In the genomic region with DNA sequence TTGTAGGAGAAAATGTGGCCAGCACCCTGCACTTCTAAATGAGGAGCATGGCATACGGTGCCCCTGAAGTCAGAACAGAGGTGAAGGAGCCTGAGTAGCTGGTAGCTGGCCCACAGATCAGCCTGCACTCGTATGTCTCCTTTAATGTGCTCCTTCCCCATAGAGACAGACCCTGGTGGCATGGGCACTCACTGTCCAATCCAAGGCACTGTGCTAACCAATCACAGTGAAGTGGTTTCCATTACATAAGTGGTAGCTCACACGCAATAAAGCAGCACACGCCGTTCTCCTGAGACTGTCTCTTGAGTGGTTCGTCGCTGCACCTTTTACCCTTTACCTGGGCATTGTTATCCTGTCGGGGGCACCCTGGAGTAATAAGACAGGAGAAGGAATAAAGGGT, we compare ENCODE assay signal across 12 mouse cellular contexts. TPM values are rescaled to one million over a fixed set of nuclear protein-coding genes. Genes with fewer than 3 reads are reported as not detected.
"Had no signal": no experiment of that assay in that cellular context is flagged by ENCODE, and none has a peak within 500 bp of the region (broad histone marks: within the 10 kb centered on the region; RNA-seq: fewer than 3 reads in every experiment).

No protein-coding gene starts in this region.

- H3K27ac ChIP-seq: kidney, postnatal 0 days; limb, embryonic 10.5 days; liver, embryonic 12.5 days; midbrain, embryonic 12.5 days had no signal

- H3K9ac ChIP-seq: liver, embryonic 12.5 days; midbrain, embryonic 12.5 days had no signal

- DNase-seq: kidney, adult 11 months; kidney, adult 9 months; kidney, postnatal 36 days; layer of hippocampus, adult 9-11 months; right cerebral cortex, postnatal 14 days; thymus, postnatal 36 days had no signal

- H3K36me3 ChIP-seq: limb, embryonic 10.5 days; liver, embryonic 12.5 days; midbrain, embryonic 12.5 days had no signal

- H3K27me3 ChIP-seq: liver, embryonic 12.5 days; midbrain, embryonic 12.5 days had no signal

- ATAC-seq: liver, embryonic 12.5 days had no signal

- H3K4me1 ChIP-seq: limb, embryonic 10.5 days; liver, embryonic 12.5 days; megakaryocyte, embryonic 14.5 days; midbrain, embryonic 12.5 days had no signal

- H3K4me2 ChIP-seq: liver, embryonic 12.5 days; midbrain, embryonic 12.5 days had no signal

- H3K4me3 ChIP-seq: limb, embryonic 10.5 days; liver, embryonic 12.5 days; megakaryocyte, embryonic 14.5 days; midbrain, embryonic 12.5 days had no signal

- H3K9me3 ChIP-seq: limb, embryonic 10.5 days; liver, embryonic 12.5 days; midbrain, embryonic 12.5 days had no signal

RNA-seq across cellular contexts. Expression of a gene that starts 55.1 kb away (rescaled TPM):
- total RNA-seq: midbrain, postnatal 0 days had no signal
